Mouse (Mus musculus): Measurements from ENCODE around the gene Plce1.

- no peak for TF ChIP-seq CTCF (IDR thresholded peaks at IDR 0.05; ENCODE audit: low read depth)
- no peak for TF ChIP-seq EP300 (IDR thresholded peaks at IDR 0.05; ENCODE audit: low read depth)
Observed at GRCm38 (mm10) chr19:38589466-38589865, 108.6 kb downstream of the Plce1 start.

Measured in liver, embryonic 14.5 days (tissue).